Mouse (Mus musculus) right cerebral cortex, postnatal 4 days (tissue): Measurements from ENCODE around the gene Phgr1.

ENCODE experiments used
- DNase-seq: peaks from one replicate; pipeline ENCODE4 v3.0.0-alpha.2; 2022

Phgr1 gene

GRCm38 (mm10) chr2:118779504-118780480 lies 7.2 kb downstream of the Phgr1 start, which contains the start of gene Disp2:
Disp2 (plus strand) TSS chr2:118779719.
- DNase-seq, result peak; percentile 93

GRCm38 (mm10) chr2:118781115-118781514 lies 8.5 kb downstream of the Phgr1 start:
- DNase-seq, result no peak

- no peak for DNase-seq
These were observed 9.7 kb downstream of the Phgr1 start for GRCm38 (mm10) chr2:118782303-118782702.

DNA sequence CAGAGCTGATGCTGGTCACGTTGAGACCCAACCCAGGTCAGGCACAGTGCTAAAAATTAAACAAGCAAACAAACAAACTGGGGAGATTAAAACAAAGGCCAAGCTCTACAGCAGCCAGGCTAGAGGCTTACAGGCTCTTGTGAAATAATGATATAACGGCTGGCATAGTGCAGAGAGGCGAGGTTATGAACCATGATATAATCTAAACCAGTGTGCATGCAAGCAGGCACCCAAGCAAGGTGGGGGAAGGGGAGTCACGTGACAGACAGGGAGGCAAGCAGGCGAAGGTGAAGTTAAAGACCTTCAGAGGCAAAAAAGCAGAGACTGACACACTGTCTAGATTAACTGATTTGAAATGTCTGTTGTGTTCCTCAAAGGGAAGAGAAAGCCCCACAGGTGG lies 10.5 kb downstream of the Phgr1 start:
- DNase-seq, result no peak

DNA sequence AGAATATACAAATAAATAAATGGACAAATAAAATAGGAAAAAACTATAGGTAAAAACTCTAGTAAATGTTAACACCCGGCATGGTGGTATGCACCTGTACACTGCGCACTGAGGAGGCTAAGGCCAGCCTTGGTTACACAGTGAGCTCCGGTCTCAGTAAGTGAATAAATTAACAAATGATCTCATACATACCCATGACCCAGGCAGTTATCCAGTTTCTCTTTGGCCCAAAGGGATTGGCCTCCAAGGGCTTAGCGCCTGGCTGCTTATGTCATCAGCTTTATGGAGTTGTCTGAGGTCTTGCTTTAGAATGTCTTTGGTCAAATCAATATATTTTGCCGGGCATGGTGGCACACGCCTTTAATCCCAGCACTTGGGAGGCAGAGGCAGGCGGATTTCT lies 11.1 kb downstream of the Phgr1 start:
- DNase-seq, result no peak

GRCm38 (mm10) chr2:118786525-118786924 lies 14.0 kb downstream of the Phgr1 start:
- no peak for DNase-seq

- DNase-seq, result no peak
These were observed 16.9 kb downstream of the Phgr1 start for GRCm38 (mm10) chr2:118789501-118789900.

- DNase-seq, result no peak
These were observed 17.6 kb downstream of the Phgr1 start for GRCm38 (mm10) chr2:118790221-118790550.

DNA sequence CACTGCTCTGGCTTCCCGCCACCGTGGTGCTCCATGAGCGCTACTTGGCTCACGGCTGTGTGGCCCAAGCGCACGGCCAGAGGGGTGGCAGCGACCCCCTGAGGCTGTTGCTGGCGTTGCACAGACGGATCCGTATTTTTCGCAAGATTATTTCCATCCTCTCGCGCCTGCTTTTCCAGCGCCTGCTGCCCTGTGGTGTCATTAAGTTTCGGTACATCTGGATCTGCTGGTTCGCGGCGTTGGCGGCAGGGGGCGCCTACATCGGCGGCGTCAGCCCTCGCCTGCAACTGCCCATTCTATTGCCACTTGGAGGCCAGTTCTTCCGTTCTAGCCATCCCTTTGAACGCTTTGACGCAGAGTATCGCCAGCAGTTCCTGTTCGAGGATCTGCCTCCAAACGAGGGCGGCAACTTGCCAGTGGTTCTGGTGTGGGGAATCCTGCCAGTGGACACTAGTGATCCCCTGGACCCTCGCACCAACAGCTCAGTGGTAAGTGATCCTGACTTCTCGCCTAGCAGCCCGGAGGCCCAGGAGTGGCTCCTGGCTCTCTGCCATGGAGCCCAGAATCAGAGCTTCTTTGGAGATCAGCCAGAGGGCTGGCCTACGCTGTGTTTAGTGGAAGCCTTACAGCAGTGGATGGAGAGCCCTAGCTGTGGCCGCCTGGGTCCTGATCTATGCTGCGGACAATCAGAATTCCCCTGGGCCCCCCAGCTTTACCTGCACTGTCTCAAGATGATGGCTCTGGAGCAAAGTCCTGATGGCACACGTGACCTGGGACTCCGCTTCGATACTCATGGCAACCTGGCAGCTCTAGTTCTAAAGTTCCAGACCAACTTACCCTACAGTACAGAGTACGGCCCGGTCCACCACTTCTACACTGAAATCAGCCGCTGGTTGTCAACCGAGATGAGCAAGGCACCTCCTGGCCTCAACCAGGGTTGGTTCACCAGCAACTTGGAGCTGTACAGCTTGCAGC lies 18.3 kb downstream of the Phgr1 start:
- peak; percentile 68 for DNase-seq

DNA sequence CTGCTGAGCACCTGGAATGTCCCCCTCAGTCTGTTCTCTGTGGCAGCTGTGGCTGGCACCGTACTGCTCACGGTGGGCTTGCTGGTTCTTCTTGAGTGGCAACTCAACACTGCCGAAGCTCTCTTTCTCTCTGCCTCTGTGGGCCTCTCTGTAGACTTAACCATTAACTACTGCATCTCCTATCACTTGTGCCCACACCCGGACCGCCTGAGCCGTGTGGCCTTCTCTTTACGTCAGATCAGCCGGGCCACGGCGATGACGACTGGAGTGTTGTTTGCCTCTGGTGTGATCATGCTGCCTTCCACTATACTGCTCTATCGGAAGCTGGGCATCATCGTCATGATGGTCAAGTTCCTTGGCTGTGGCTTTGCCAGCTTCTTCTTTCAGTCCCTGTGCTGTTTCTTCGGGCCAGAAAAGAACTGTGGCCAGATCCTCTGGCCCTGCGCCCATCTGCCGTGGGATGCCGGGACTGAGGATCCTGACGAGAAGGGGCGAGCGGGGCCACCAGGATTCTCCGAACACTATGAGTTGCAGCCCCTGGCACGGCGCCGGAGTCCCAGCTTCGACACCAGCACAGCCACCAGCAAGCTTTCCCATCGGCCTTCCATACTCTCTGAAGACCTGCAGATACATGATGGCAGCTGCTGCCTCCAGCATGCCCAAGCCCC lies 19.2 kb downstream of the Phgr1 start:
- DNase-seq, result no peak

DNA sequence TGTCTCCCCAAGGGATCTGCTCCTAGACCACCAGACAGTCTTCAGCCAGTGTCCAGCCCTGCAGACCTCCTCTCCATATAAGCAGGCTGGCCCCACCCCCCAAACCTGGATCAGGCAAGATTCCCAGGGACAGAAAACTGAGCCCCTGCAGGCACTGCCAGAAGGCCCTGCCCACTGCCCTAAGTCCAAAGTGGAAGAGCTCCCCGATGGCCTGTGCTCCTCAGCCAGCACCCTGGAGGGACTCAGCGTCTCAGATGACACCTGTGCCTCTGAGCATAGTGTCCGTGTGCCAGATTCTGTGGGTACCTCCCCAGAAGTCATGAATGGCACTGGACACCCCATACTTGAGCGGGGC lies 19.7 kb downstream of the Phgr1 start:
- DNase-seq, result no peak

DNA sequence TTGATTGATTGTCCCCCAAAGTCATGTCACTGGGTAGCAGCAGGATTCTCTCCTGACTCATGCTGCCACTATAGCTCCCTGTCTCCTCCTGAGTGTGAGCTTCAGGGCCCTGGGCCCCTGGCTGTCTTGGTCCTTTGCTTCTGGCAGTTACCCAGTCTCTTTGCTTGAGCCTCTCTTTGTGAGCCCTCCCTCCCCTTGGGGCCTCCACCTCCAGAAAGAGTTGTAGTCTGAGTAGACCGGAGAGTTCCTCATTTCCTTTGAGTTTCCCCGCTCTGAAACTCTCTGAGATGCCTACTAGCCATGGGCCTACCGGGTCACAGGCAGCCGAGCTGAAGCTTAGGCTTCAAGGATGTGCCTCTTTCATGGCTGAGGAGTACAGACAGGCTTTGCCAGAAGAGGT lies 21.1 kb downstream of the Phgr1 start:
- DNase-seq, result no peak

DNA sequence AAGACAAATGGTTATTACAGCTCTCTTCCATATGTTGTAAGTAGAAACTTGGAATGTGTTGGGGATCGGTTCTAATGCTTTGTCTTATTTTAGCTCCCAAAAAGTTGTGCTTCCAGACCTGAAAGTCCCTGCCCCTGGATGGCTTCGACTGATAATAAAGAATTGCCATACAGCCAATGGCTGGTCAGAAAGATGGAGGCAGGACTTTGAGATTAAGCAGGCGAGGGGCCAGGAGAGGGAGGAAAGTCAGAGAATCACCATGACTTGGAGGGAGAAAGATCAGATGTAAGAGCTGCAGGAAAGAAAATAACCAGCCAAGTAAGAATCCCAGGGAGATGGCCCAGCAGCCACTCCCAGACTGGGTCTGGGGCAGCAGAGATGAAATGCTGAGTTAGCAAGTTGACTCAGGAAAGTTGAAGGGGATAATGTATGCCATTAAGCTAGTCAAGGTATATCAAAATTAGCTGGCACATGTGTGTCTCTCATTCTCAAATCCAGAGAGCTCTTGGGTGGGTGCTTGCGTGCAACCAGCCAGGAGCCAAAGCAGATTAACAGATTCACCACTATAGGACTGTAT lies 30.1 kb downstream of the Phgr1 start:
- DNase-seq, result no peak

DNA sequence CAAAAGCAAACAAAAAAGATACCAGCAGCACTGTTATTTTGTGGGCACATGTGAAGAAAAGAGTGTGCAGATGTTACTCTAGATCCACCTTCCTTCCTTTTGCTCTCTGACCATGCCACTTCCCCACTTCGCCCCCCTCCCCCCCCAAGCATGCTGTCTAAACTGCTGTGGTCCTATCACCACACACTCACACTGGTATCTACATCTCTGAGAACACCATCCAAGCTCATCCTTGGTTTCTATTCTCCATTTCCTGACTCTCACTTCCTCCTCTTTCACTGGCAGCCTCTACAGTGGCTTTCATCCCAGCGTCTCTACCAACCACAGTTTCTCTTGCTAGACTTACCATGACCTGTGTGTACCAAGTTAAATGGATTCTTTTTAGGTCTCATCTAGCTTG lies 31.9 kb downstream of the Phgr1 start:
- no peak for DNase-seq

- DNase-seq, result no peak
These were observed 32.6 kb downstream of the Phgr1 start for GRCm38 (mm10) chr2:118805137-118805536.

DNA sequence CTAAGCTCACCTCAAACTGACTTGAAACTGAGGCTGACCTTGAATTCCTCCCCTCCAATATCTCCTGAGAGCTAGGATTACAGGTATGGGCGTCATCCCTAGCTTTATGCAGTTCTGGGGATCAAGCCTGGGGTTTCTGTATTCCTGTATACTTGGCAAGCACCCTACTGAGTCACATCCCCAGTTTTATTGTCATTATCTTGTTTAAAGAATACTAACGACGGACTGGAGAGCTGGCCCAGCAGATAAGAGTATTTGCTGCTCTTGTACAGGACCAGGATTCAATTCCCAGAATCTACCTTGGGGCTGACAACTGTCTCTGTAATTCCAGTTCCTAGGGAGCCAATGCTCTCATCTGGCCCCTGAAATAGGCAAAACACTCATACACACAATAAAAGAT lies 33.2 kb downstream of the Phgr1 start:
- DNase-seq, result no peak

DNA sequence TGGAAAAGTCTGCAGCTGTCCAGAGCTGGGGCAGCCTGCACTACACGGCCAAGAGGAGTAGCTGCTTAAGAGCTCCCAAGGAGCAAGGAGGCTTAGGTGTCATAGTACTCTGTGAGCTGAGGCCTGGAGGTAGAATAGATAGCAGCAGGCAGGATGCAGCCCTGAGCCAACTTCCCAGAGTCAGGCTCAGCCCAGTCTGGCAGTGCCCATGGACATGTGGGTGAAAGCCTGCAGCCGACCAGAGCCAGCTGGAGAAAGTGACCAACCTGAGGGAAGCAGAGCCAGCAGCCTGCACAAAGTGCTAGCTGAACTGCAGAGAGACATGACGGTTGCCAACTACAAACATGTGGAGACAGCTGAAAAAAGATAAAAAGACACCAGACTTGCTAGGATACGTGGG lies 34.3 kb downstream of the Phgr1 start:
- DNase-seq, result no peak

- DNase-seq, result no peak
These were observed 38.3 kb downstream of the Phgr1 start for GRCm38 (mm10) chr2:118810861-118811260.

DNA sequence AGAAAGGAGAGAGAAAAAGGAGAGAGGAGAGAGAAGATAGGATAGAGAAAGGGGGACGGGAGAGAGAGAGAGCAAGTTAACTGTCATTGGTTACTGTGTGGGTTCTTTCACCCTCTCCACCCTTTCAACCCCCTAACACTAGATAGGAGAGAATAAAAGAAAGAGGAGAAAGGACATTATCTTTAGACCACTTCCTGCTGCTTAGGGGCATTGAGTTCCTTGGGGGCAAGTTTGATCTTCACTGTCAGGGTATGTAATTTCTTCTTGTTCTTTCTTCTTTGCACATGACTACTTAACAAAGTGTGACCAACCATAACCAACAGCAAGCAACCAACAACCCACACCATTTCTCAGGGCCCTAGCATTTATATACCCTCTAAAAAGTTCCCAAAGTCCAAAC lies 40.2 kb downstream of the Phgr1 start:
- no peak for DNase-seq

DNA sequence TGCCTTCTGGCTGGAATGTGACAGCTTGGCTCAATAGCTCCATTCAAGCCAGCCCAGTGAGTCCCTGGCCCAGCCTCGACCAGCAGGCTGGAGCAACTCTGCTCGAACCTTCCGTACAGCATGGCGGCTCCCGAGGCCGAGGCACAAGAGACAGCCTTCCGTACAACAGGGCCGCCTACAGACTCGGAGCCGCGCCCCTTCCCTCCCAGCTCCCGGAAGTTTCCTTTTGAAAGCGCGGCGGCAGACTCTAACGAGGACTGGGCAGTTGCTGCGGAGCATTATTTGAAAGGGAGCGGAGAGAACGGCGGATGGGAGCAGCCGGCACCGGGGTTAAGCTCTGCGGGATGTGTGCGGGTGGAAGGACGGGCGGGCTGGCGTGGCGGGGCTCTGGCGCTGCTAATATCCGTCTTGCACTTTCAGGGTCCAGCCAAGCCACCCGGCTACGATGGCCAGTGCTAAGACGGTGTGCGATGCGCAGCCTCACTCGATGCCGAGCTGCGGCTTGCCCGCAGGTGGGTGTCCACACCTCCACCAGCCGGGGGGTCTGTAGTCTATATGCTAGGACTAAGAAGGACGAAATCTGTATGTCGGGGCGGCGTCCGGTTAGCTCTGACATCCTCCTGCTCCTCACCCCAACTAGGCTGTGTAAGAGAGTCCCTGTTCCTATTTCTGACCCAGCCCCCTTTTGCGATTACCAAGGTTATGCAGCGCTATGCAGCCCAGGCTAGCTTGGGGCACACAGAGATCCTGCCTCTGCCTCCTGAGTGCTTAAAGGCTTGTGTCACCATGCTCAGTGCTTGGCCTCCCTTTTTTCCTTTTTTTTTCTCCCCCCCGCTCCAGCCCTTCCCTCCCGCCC lies 41.6 kb downstream of the Phgr1 start, which contains the start of gene Knstrn:
Knstrn (plus strand) TSS at position 23 of the 856 bp plus-strand sequence.
- peak; percentile 80 for DNase-seq

DNA sequence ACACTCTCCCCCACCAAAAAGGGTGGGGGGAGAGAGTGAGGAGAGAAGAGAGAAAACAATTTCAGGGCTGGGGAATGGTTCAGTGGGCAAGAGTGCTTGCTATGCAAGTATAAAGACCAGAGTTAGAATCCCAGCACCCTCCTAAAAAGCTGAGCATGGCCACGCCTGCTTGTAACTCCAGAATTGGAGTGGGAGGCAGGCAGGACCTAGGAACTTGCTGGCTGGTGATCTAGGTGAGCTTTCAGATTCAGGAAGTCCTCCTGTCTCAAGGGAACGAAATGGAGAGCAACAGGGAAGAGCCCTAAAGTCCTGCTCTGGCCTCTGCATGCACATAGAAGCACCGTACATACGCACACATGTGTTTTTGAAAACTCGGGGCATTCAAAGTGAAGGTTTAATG lies 50.2 kb downstream of the Phgr1 start:
- DNase-seq, result no peak

GRCm38 (mm10) chr2:118824396-118824795 lies 51.8 kb downstream of the Phgr1 start:
- DNase-seq, result no peak
